Mouse (Mus musculus) spleen, adult 12 weeks (tissue): ENCODE measurements around the gene Sav1.
A peak's percentile ranks its signal among the peaks of the same experiment; 100 is the strongest.

Experiments
- DNase-seq: peaks from one replicate; pipeline ENCODE4 v3.0.0; 2022; ENCODE audit warnings: low spot score

Sav1 gene

GRCm38 (mm10) chr12:69957378-69957777, 29.4 kb downstream of the Sav1 start:
- no peak for DNase-seq

- no peak for DNase-seq
These were observed 39.3 kb downstream of the Sav1 start for GRCm38 (mm10) chr12:69947502-69947901.

GRCm38 (mm10) chr12:69945861-69946260, 40.9 kb downstream of the Sav1 start:
- DNase-seq = no peak

GRCm38 (mm10) chr12:69941655-69942329, 45.0 kb downstream of the Sav1 start:
- DNase-seq = no peak

- DNase-seq = no peak
These were observed 47.5 kb downstream of the Sav1 start for GRCm38 (mm10) chr12:69939291-69939690.

GRCm38 (mm10) chr12:69937731-69938130, 49.1 kb downstream of the Sav1 start:
- DNase-seq = no peak

- DNase-seq = no peak
These were observed 60.1 kb downstream of the Sav1 start for GRCm38 (mm10) chr12:69926716-69927115.

- DNase-seq = peak; percentile 42
These were observed 62.8 kb downstream of the Sav1 start for GRCm38 (mm10) chr12:69924012-69924411.

GRCm38 (mm10) chr12:69923603-69924002, 63.2 kb downstream of the Sav1 start:
- DNase-seq = no peak

- DNase-seq = no peak
These were observed 63.7 kb downstream of the Sav1 start for GRCm38 (mm10) chr12:69923128-69923527.

GRCm38 (mm10) chr12:69922099-69922498, 64.7 kb downstream of the Sav1 start:
- no peak for DNase-seq

GRCm38 (mm10) chr12:69917870-69918269, 68.9 kb downstream of the Sav1 start:
- DNase-seq = no peak
